Mouse (Mus musculus) lung, postnatal 10 days (tissue): ENCODE measurements around the gene Pde10a.

Experiments
- DNase-seq: peaks from one replicate; pipeline ENCODE4 v3.0.0; 2021

Pde10a gene

GRCm38 (mm10) chr17:8525225-8525721 lies at the start of gene Pde10a:
Gene Pde10a (plus strand): TSS chr17:8525372.
- peak; percentile 44 for DNase-seq

DNA sequence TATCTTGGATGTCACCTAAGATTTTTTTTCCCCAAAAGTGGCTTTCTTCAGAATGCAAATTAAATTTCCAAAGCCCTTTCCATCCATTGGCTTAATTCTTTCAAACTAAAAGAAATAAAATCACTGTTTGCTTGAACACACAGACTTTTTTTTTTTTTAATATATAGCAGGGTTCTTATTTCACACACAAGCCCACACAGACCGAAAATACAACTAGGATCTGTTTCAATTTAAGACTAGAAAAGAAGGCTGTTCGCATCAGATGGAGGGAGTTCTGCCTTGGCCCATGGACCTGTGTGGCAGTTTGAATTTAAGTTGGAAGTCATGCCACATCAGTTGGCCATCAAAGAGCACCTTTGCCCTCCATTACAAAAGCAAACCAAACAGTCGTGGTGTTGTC lies 46.6 kb upstream of the Pde10a start:
- no peak for DNase-seq

GRCm38 (mm10) chr17:8479493-8480128 lies 45.6 kb upstream of the Pde10a start:
- DNase-seq: no peak

DNA sequence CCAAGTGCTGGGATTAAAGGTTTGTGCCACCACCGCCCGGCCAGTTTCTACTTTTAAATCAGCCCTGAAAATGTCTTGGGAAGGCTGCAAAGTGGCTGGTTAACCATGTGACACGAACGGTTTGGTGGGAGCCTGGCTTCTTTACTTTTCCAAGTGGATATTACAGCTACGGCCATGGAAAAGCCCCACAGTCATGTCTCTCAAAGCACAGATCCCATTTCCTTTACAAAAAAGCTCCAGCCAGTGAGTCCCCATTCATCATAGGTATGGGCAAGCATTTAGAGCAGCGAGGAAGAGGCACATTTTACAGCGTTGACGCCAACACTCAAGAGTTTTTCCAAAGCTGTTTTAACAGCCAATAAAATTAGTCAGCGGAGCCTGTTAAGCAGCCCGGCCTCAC lies 43.4 kb upstream of the Pde10a start:
- no peak for DNase-seq

- DNase-seq: no peak
Observed at GRCm38 (mm10) chr17:8482876-8483275, 42.3 kb upstream of the Pde10a start.

DNA sequence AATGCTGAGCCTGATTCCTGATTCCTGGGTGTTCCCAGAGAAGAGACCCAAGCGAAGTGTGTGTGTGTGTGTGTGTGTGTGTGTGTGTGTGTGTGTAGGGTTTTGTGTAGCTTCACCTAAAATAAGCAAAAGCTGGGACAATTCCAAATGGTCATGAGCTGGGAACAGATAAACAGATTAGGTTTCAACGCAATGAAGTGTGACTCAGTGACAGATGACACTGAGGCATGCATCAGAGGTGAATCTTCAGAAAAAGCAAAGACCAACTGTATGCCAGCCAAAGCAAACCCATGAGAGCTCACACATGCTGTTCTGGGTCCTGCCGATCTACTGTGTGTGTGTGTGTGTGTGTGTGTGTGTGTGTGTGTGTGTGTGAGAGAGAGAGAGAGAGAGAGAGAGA lies 40.9 kb upstream of the Pde10a start:
- DNase-seq: no peak

GRCm38 (mm10) chr17:8485146-8485545 lies 40.0 kb upstream of the Pde10a start:
- no peak for DNase-seq

GRCm38 (mm10) chr17:8487824-8488223 lies 37.3 kb upstream of the Pde10a start:
- DNase-seq: peak; percentile 73

DNA sequence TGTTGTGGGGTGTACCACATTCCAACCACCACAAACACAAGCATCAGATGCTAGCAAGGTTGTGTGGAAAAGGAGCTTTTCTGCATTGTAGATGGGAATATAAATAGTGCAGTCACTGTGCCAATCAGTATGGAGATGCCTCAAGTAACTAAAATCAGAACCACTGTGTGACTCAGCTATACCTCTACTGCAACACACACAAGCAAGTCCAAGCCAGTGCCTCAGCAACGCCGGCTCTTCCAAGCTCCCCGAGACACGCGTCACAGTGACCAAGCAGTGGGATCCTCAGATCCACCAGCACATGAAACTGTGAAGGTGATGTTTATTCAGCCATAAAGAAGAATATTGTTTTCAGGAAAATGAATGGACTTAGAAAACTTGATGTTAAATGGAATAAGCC lies 34.2 kb upstream of the Pde10a start:
- no peak for DNase-seq

GRCm38 (mm10) chr17:8493461-8493860 lies 31.7 kb upstream of the Pde10a start:
- no peak for DNase-seq

DNA sequence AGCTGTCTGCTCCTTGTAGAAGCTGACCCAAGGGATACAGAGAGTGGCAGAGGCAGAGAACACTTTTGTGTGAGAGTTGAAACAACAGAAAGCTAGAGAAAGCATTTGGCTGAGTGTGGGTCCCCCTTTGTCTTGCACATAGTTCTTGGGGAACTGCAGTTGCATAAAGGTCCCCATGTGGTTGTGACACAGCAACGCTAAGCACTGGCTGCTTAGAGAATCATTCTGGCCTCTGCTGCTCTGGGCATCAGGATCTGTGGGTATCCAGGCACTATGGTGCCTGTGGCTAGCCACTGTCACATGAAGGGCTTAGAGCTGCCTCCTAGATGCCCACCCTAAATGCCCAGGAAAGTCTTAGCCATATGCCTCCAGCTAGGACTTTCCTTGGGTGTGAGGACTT lies 27.0 kb upstream of the Pde10a start:
- DNase-seq: no peak

DNA sequence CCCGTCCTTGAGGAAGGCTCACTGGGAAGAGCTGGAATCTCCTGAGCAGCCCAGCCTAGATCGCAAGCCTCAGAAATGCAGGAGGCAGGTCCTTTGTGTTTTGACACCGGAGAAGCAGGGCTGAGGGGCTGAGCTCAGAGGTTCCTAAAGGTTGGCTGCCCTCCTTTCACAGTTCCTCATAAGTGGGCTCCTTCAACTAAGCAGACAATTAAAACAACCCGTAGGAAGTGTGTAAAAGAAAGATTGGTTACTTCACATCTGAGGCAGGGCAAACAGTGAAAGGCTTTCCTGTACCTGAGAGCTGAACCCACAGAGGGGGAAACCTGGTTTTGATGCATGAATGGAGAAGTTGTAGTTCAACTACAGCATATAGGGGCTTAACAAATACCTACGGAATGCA lies 26.5 kb upstream of the Pde10a start:
- DNase-seq: no peak

GRCm38 (mm10) chr17:8499564-8500117 lies 25.5 kb upstream of the Pde10a start:
- peak; percentile 41 for DNase-seq

DNA sequence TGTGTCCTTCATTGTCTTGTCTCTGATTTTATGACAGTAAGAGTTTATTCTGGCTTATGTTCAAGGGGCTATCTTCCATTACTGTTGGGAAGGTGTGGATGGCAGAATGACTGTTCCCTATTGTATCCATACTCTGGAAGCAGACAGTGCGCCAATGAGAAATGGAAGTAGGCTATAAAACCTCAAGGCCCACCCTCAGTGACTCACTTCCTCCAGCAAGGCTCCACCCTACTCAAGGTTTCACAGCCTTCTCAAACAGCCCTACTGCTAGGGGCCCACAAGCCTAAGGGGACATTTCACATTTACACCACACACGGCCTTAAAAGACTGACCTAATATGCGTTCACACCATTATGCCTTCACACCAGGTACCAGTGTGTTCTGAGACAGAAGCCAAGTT lies 20.8 kb upstream of the Pde10a start:
- no peak for DNase-seq

GRCm38 (mm10) chr17:8505669-8506426 lies 19.3 kb upstream of the Pde10a start:
- DNase-seq: peak; percentile 90

- DNase-seq: no peak
Observed at GRCm38 (mm10) chr17:8506726-8507125, 18.4 kb upstream of the Pde10a start.

DNA sequence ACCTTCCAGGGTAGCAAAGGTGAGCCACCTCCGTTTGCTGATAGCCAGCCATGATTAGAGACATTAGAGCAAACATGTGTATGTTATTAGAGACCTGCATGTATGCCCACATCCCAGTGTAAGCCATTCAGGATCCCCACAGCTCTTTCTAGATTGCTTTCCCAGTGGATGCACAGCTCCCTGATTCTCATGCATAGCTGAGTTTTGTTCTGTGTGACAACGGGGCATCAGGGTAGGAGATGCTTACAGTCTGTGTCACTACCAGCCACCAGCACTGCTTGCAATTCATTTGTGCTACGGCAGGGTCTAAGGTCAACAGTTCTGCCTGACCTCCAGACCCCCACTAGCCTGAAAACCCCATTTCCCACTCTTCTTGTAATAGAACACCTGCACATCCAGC lies 17.5 kb upstream of the Pde10a start:
- DNase-seq: no peak

DNA sequence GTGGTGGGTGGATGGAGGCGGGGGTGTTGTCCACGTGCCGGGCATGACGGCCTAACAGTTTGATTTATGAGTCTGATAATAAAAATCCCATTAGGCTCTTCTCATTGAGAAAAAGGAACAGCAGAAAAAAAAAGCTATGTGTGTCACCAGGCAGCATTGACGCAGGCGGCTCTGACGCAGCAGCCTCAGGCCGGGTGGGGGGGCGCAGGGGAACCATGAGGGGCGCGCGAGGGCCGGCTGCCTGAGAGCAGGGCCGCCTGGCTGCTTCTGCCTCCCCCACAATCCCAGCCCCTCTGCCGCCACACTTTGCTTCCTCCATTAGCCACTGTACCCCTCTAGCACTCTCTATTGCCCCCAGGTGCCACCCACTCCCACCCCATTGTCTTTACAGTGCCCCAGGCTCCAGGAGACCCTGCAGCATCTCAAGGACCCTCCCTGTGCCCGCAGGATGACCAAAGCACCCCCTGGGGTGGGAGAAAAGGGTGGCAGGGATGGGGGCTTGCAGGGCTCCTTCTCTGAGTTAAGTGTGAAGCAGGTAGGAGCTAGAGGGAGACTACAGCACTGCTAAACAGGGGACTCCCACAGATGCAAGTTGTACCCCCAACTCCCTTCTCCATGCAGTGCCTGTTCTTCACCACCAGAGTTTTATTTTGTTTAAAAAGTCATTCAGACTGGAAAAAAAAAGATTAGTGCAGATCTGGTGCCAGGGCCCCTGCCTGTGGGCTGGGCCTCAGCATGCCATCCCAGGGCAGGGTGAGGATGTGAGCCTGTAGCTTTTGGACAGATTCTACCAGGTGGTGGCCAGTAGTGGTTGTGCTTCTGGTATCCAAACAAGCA lies 16.6 kb upstream of the Pde10a start:
- peak; percentile 78 for DNase-seq

- DNase-seq: no peak
Observed at GRCm38 (mm10) chr17:8516006-8516405, 9.2 kb upstream of the Pde10a start.

- no peak for DNase-seq
Observed at GRCm38 (mm10) chr17:8523986-8524385, 1.2 kb upstream of the Pde10a start.

DNA sequence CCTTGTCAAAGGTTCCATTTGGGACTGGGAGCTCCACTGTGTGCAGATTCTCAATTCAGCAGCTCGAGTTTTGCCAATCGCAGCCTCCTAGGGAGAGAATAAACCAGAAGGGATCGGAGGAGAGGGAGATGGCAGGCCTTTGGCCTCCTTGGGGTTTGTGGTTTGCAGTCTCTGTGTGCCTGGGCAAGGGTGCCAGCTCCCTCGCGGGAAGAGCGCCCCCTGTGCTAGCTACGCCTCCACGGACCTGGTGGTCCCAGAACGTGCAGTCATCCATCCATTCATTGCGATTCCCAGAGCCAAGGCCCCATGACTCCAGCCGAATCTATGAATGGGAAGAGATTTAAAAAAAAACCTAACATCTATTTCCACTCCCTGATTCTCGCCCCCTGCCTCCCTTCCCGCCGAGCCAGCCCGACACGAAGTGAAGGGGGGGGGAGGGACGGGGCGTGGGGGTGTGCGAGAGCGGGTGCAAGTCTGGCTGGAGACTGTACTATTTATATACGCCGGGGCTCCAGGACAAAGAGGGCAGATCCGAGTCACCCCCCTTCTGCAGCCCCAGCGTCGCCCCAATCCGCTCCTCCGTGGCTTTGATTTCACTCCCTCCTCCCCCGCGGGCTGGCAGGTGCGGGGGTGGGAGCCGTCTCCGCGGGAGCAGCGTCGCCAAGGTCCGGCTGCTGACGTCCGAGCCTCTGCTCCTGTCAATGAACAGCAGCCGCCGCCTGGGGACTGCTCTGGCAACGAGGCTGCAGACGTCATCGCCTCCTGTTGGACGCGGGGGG lies 596 bp upstream of the Pde10a start:
- DNase-seq: peak; percentile 80

DNA sequence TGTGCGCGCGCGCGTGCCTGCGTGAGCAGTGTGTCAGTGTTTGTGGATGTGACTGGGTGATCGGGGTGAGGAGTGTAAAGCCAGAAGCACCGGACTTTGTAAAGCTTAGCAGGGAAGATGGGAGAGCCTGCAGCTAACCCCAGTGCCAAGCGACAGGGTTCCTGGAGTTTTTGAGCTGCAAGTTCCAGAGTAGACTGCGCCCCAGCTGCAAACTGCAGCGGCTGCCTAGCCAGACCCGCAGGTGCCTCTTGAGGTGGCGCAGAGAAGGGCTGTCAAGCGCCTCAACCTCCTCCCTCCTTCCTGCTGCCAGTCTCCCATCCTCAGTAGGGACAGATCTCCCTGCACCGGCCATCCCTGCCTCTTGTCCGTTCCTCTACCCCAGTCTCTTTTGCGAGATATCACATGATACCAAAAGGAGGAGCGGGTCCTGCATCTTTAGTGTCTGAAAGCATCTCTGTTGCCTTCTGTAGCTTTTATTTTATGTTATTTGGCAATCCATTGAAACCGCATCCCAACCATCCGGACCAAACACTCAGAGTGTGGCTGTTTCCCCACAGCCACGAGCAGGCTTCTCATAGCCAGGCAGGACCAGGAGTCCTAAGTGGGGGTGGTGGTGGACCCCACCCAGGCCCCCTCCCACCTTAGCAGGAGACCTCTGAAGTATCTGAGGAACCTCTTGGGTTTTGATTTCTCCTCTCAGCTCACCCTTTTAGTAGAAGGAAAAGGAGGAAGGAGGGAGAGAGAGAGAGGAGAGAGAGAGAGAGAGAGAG lies 984 bp downstream of the Pde10a start:
- no peak for DNase-seq
